Mouse (Mus musculus) lung, embryonic 16.5 days (tissue): Measurements from ENCODE around the gene Ggnbp2. TPM values are rescaled to one million over a fixed set of nuclear protein-coding genes. Genes with fewer than 3 reads are reported as not detected.

ENCODE experiments used
- ATAC-seq: fragments of 200-750 bp; cut with Nextera tagmentation; 2 replicates; pipeline ENCODE4 v1.8.0; 2017; ENCODE audit warnings: low read depth, mild to moderate bottlenecking, moderate library complexity
- H3K27ac ChIP-seq: fragments of 300-500 bp; sonication (generic); 2 replicates; pipeline ENCODE4 v1.5.1; 2014; ENCODE audit warnings: mild to moderate bottlenecking, control low read depth, low read length
- H3K27me3 ChIP-seq: fragments of 300-500 bp; sonication (generic); 2 replicates; pipeline ENCODE4 v1.6.1; 2014; ENCODE audit warnings: low read depth, low read length, mixed read lengths; ENCODE audit not compliant: control insufficient read depth, insufficient read depth
- H3K36me3 ChIP-seq: fragments of 300-500 bp; sonication (generic); 2 replicates; pipeline ENCODE4 v1.6.1; 2014; ENCODE audit warnings: low read length; ENCODE audit not compliant: control insufficient read depth, insufficient read depth
- H3K4me1 ChIP-seq: fragments of 300-500 bp; sonication (generic); replicated peaks from 2 replicates; pipeline ENCODE4 v1.6.1; 2014; ENCODE audit warnings: low read length, mixed read lengths; ENCODE audit not compliant: control insufficient read depth, insufficient read depth
- H3K4me2 ChIP-seq: fragments of 300-500 bp; sonication (generic); 2 replicates; pipeline ENCODE4 v1.6.1; 2014; ENCODE audit warnings: low read depth, low read length, control low read depth
- H3K4me3 ChIP-seq: fragments of 300-500 bp; sonication (generic); 2 replicates; pipeline ENCODE4 v1.5.1; 2014; ENCODE audit warnings: mild to moderate bottlenecking, low read length, control low read depth
- H3K9ac ChIP-seq: fragments of 300-500 bp; sonication (generic); 2 replicates; pipeline ENCODE4 v1.6.1; 2014; ENCODE audit warnings: low read length, control low read depth
- H3K9me3 ChIP-seq: fragments of 300-500 bp; sonication (generic); 2 replicates; pipeline ENCODE4 v1.6.1; 2016; ENCODE audit warnings: low read length; ENCODE audit not compliant: control insufficient read depth
- WGBS: fragments of 180-500 bp; shearing (Covaris S2); extraction: QIAGEN DNeasy Blood & Tissue Kit; methylation state at CpG from one replicate; pipeline ENCODE4 v1.1.7; 2014; 5-methylcytosine and 5-hydroxymethylcytosine counted together
- polyA plus RNA-seq: library from polyadenylated mRNA; unstranded; fragments of >200 nt; fragmentation: Nextera tagmentation; extraction: Ambion mirVana; gene quantifications from 2 replicates; pipeline ENCODE4 v1.2.1, GENCODE M21; 2015

Gene Ggnbp2
- polyA plus RNA-seq, 1 experiment from 2014 or later: 60.6 TPM

- Histone ChIP-seq H3K4me3 (no peak overlapping the region), H3K9ac (no peak overlapping the region), H3K9me3 (no peaks in the 10 kb centered on the region), H3K27ac (no peak overlapping the region), H3K27me3 (no peaks in the 10 kb centered on the region), H3K36me3 (peaks cover 47% of the 10 kb centered on the region), H3K4me1 (no peaks in the 10 kb centered on the region), H3K4me2 (no peak overlapping the region)
- WGBS: 78% methylated on average over 3 of the region's 3 CpGs
- no peak for ATAC-seq
Measured at GRCm38 (mm10) chr11:84907081-84907480, 36.5 kb upstream of the Ggnbp2 start.

DNA sequence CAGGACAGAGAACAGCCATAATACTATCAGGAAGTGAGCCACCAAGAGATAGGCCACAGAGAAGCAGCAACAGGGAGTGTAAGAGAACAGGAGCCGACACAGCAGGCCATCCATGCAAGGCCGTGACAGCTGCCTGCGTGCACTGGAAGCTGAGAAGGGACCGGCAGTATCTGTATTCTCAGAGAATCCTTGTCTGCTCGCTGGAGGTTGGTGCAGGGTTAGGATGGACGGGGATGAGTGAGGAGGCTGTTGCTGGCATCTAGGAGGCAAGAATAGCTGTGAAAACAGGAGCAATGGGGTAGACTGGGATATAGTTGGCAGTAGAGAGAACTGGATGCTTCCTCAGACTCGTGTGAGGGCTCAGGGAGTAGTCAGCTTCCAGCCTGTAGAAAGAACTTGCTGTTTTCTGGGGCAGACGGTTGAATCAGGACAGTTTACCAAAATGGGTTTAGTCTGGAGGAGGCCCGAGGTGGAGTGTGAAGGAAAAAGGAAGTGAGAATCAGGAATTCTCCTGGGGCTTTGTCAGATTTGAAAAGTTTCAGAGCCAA, 34.1 kb upstream of the Ggnbp2 start:
- Histone ChIP-seq H3K36me3 (peaks cover 42% of the 10 kb centered on the region), H3K27me3 (no peaks in the 10 kb centered on the region), H3K4me2 (no peak overlapping the region), H3K27ac (no peak overlapping the region), H3K9ac (no peak overlapping the region), H3K4me3 (no peak overlapping the region), H3K4me1 (no peaks in the 10 kb centered on the region), H3K9me3 (no peaks in the 10 kb centered on the region)
- no peak for ATAC-seq
- WGBS: 82% methylated on average over 9 of the region's 9 CpGs

DNA sequence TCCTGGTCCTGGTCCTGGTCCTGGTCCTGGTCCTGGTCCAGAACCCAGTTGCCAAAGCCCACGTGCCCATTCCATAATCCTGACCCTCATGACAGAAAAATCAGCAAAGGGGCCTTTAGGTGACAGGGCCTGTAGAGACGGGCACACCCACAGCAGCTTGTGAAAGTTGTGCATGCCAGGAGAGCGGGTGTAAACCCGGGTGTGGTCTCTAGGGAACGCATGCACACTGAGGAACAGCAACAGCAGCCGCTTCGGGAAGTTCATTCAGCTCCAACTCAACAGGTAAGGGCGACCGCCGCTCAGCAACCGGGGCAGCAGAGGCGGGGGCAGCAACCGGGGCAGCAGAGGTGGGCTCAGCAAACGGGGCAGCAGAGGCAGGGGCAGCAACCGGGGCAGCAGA, 22.5 kb upstream of the Ggnbp2 start:
- no peak for ATAC-seq
- no peaks in the 10 kb centered on the region for H3K27me3 ChIP-seq
- no peak overlapping the region for H3K9ac ChIP-seq
- H3K4me2 ChIP-seq: no peak overlapping the region
- H3K4me1 ChIP-seq: no peaks in the 10 kb centered on the region
- H3K27ac ChIP-seq: no peak overlapping the region
- 86% methylated on average over 12 of the region's 15 CpGs for WGBS
- peaks cover 25% of the 10 kb centered on the region for H3K36me3 ChIP-seq
- no peaks in the 10 kb centered on the region for H3K9me3 ChIP-seq
- H3K4me3 ChIP-seq: no peak overlapping the region

DNA sequence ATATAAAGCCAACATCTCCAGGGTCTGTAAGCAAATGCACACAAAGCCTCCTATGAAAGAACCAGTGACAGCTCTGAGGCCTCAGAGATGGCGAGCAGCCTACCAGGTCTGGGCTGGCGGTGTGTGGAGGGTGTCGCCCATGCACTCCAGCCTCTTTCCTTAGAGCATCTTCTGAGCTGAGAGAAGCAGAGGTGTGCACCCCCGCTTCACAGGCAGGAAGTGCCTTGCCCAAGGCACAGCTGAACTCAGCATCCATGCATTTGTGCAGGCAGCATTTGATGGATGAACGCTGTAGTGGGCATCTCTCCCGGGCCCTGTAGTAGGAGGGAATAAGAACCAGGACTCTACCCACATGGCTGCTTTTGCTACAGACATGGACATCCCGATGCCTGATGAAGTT, 21.1 kb upstream of the Ggnbp2 start:
- Histone ChIP-seq H3K27me3 (no peaks in the 10 kb centered on the region), H3K4me3 (no peak overlapping the region), H3K27ac (no peak overlapping the region), H3K4me1 (no peaks in the 10 kb centered on the region), H3K9me3 (no peaks in the 10 kb centered on the region), H3K36me3 (peaks cover 21% of the 10 kb centered on the region), H3K4me2 (no peak overlapping the region), H3K9ac (no peak overlapping the region)
- WGBS: 86% methylated on average over 7 of the region's 7 CpGs
- ATAC-seq: no peak

- WGBS: 96% methylated on average over 2 of the region's 2 CpGs
- Histone ChIP-seq H3K27me3 (no peaks in the 10 kb centered on the region), H3K9ac (no peak overlapping the region), H3K4me3 (no peak overlapping the region), H3K4me1 (no peaks in the 10 kb centered on the region), H3K36me3 (peaks cover 21% of the 10 kb centered on the region), H3K4me2 (no peak overlapping the region), H3K27ac (no peak overlapping the region), H3K9me3 (no peaks in the 10 kb centered on the region)
- ATAC-seq: no peak
Measured at GRCm38 (mm10) chr11:84889492-84889891, 18.9 kb upstream of the Ggnbp2 start.

DNA sequence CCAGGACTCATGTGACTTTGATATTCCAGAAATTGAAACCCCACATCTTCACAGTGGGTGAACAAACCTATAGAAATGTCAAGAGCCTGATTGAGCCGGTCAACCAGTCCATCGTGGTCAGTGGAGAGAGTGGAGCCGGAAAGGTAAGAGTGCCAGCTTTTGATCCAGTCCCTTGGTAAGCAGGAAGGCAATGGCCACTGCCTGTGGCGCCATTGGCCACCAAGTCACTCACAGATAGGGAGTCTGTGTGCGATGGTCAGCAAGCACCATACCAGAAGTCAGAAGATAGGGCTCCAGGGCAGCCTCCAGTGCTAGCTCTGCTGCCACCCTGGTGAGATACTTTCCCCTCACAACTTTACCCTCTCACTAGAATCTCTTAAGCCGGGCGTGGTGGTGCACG, 17.4 kb upstream of the Ggnbp2 start:
- H3K36me3 ChIP-seq: peaks cover 27% of the 10 kb centered on the region
- H3K27me3 ChIP-seq: no peaks in the 10 kb centered on the region
- no peaks in the 10 kb centered on the region for H3K4me1 ChIP-seq
- H3K9ac ChIP-seq: no peak overlapping the region
- H3K27ac ChIP-seq: no peak overlapping the region
- H3K4me2 ChIP-seq: no peak overlapping the region
- no peak for ATAC-seq
- no peak overlapping the region for H3K4me3 ChIP-seq
- WGBS: 95% methylated on average over 8 of the region's 8 CpGs
- H3K9me3 ChIP-seq: no peaks in the 10 kb centered on the region

GRCm38 (mm10) chr11:84886767-84887511, 16.3 kb upstream of the Ggnbp2 start:
- Histone ChIP-seq H3K27ac (no peak overlapping the region), H3K4me3 (no peak overlapping the region), H3K9me3 (no peaks in the 10 kb centered on the region), H3K4me1 (no peaks in the 10 kb centered on the region), H3K4me2 (no peak overlapping the region), H3K36me3 (peaks cover 24% of the 10 kb centered on the region), H3K27me3 (no peaks in the 10 kb centered on the region), H3K9ac (no peak overlapping the region)
- ATAC-seq: no peak
- WGBS: 86% methylated on average over 11 of the region's 11 CpGs

DNA sequence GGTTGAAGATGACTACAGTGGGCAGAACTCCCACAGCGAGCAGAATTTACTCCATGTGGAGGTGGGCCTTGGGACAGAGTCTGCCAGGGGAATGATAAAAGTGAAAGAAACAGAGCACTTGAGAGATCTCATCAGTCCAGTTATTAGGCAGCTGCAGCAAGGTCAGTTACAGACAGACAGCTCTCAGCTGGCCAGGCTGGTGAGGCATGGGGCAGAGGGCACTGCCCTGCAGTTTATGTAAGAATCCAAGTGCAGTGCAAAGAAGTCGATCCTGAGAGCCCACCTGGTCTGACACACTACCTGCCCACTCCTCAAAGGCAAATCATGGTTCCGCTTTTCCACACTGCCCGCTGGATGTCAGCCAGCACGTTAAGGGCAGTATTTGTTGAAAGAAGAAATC, 15.6 kb upstream of the Ggnbp2 start:
- Histone ChIP-seq H3K9ac (no peak overlapping the region), H3K4me2 (no peak overlapping the region), H3K4me3 (no peak overlapping the region), H3K27ac (no peak overlapping the region), H3K36me3 (peaks cover 21% of the 10 kb centered on the region), H3K9me3 (no peaks in the 10 kb centered on the region), H3K4me1 (peaks cover 4% of the 10 kb centered on the region), H3K27me3 (no peaks in the 10 kb centered on the region)
- WGBS: 88% methylated on average over 5 of the region's 5 CpGs
- ATAC-seq: no peak

DNA sequence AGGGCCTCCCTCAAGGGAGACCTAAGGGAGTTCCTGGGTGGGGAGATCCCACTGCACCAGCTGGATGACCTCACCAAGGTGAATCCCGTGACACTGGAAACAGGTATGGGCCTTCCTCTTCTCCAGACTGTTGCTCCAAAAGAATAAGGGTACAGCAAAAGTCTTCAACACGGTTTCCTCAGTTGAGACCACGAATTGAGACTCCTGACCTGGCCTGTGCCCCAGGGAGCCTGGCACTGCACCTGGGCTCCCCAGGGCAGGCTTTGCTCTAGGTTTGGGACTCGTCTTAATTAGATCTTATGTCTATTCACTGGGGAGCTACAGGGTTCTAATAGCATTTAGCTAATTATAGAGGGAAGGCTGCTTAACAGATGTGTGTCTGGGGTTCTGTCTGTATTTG, 14.6 kb upstream of the Ggnbp2 start:
- Histone ChIP-seq H3K4me1 (peaks cover 10% of the 10 kb centered on the region), H3K4me3 (no peak overlapping the region), H3K27ac (no peak overlapping the region), H3K9me3 (no peaks in the 10 kb centered on the region), H3K4me2 (no peak overlapping the region), H3K9ac (no peak overlapping the region), H3K36me3 (peaks cover 20% of the 10 kb centered on the region), H3K27me3 (no peaks in the 10 kb centered on the region)
- no peak for ATAC-seq
- 77% methylated on average over 4 of the region's 4 CpGs for WGBS
